Mouse (Mus musculus) E14TG2a.4 (cell line): ENCODE measurements around the gene Sbno2.

ENCODE experiments used
- CTCF ChIP-seq: conservative IDR thresholded peaks from 2 replicates; pipeline ENCODE4 v1.5.1; 2014; ENCODE audit warnings: low read length
- NANOG ChIP-seq: IDR thresholded peaks from 2 replicates; pipeline ENCODE4 v1.6.1; 2014; ENCODE audit warnings: borderline replicate concordance, low read length, mixed read lengths

GRCm38 (mm10) chr10:80098630-80099029, 6.7 kb downstream of the Sbno2 start:
- TF ChIP-seq CTCF: no peak
- no peak for TF ChIP-seq NANOG
